Mouse (Mus musculus) megakaryocyte, embryonic 14.5 days (primary cell): ENCODE measurements around the gene Kif19a.

Experiments used
- FLI1 ChIP-seq: IDR thresholded peaks from 2 replicates; pipeline ENCODE4 v1.6.1; 2012; ENCODE audit warnings: low read length, inconsistent platforms, mixed read lengths
- GATA1 ChIP-seq: IDR thresholded peaks from 3 replicates; pipeline ENCODE4 v1.6.1; 2012; ENCODE audit warnings: mixed read lengths, low read length, inconsistent platforms, borderline replicate concordance

GRCm38 (mm10) chr11:114826686-114827085, 61.5 kb downstream of the Kif19a start:
- TF ChIP-seq GATA1 (peak; percentile 82; the same call in 2 of the 3 replicates), FLI1 (no peak)
